Mouse (Mus musculus) midbrain, postnatal 0 days (tissue): ENCODE data around the gene Dhx34. TPM values are rescaled to one million over a fixed set of nuclear protein-coding genes. Genes with fewer than 3 reads are reported as not detected.

ENCODE experiments used
- ATAC-seq: fragments of 200-750 bp; cut with Nextera tagmentation; 2 replicates; pipeline ENCODE4 v1.8.0; 2017; ENCODE audit warnings: moderate number of reproducible peaks, mild to moderate bottlenecking, moderate TSS enrichment, moderate library complexity; ENCODE audit not compliant: low FRiP score
- DNase-seq: peaks from one replicate; pipeline ENCODE4 v3.0.0-alpha.2; 2015; ENCODE audit warnings: low spot score
- H3K27ac ChIP-seq: fragments of 300-500 bp; sonication (generic); 2 replicates; pipeline ENCODE4 v1.5.1; 2014; ENCODE audit warnings: low read depth, mild to moderate bottlenecking, low read length, mixed read lengths
- H3K27me3 ChIP-seq: fragments of 300-500 bp; sonication (generic); 2 replicates; pipeline ENCODE4 v1.6.1; 2014; ENCODE audit warnings: low read length, control low read depth, mixed read lengths; ENCODE audit not compliant: insufficient read depth
- H3K36me3 ChIP-seq: fragments of 300-500 bp; sonication (generic); 2 replicates; pipeline ENCODE4 v1.6.1; 2014; ENCODE audit warnings: low read length, control low read depth, mixed read lengths; ENCODE audit not compliant: insufficient read depth
- H3K4me1 ChIP-seq: fragments of 300-500 bp; sonication (generic); 2 replicates; pipeline ENCODE4 v1.6.1; 2014; ENCODE audit warnings: mild to moderate bottlenecking, control low read depth, antibody characterized with exemption, low read length, mixed read lengths; ENCODE audit not compliant: insufficient read depth
- H3K4me2 ChIP-seq: fragments of 300-500 bp; sonication (generic); 2 replicates; pipeline ENCODE4 v1.6.1; 2014; ENCODE audit warnings: low read depth, mild to moderate bottlenecking, low read length, mixed read lengths; ENCODE audit not compliant: poor library complexity, severe bottlenecking
- H3K4me3 ChIP-seq: fragments of 300-500 bp; sonication (generic); 2 replicates; pipeline ENCODE4 v1.5.1; 2014; ENCODE audit warnings: low read depth, mild to moderate bottlenecking, low read length, moderate library complexity
- H3K9ac ChIP-seq: fragments of 300-500 bp; sonication (generic); replicated peaks from 2 replicates; pipeline ENCODE4 v1.6.1; 2014; ENCODE audit warnings: mild to moderate bottlenecking, low read length, moderate library complexity, mixed read lengths; ENCODE audit not compliant: poor library complexity, severe bottlenecking
- H3K9me3 ChIP-seq: fragments of 300-500 bp; sonication (generic); 2 replicates; pipeline ENCODE4 v1.6.1; 2016; ENCODE audit warnings: low read length, control low read depth
- CTCF ChIP-seq: IDR thresholded peaks from 2 replicates; pipeline ENCODE4 v1.5.1; 2016; ENCODE audit warnings: antibody characterized with exemption, mild to moderate bottlenecking
- WGBS: fragments of 180-500 bp; shearing (Covaris S2); extraction: QIAGEN DNeasy Blood & Tissue Kit; methylation state at CpG from one replicate; pipeline ENCODE4 v1.1.7; 2014; 5-methylcytosine and 5-hydroxymethylcytosine counted together
- polyA plus RNA-seq: library from polyadenylated mRNA; unstranded; fragments of >200 nt; fragmentation: Nextera tagmentation; extraction: Ambion mirVana; gene quantifications from 2 replicates; pipeline ENCODE4 v1.2.1, GENCODE M21; 2015
- total RNA-seq: library from RNA; depleted of rRNA; stranded (reverse); fragments of >200 nt; gene quantifications from 2 replicates; pipeline ENCODE4 v1.2.3, GENCODE M21; 2014

Dhx34 gene
- total and polyA plus RNA-seq, 2 experiments from 2014 or later, result 9.3 to 18.3 TPM

GRCm38 (mm10) chr7:16172586-16173140, 49.2 kb downstream of the Dhx34 start:
- no peak overlapping the region; the same call in 1 of the 2 replicates for H3K9ac ChIP-seq
- H3K4me1 ChIP-seq, result peaks cover 7% of the 10 kb centered on the region; the same call in 1 of the 2 replicates
- H3K27ac ChIP-seq, result no peak overlapping the region
- no peak overlapping the region for H3K4me3 ChIP-seq
- no peak for TF ChIP-seq CTCF
- no peak for ATAC-seq
- H3K4me2 ChIP-seq, result no peak overlapping the region
- no peaks in the 10 kb centered on the region for H3K27me3 ChIP-seq
- no peak for DNase-seq
- no peaks in the 10 kb centered on the region for H3K9me3 ChIP-seq
- WGBS, result 50% methylated on average over 1 of the region's 1 CpGs
- H3K36me3 ChIP-seq, result peaks cover 1% of the 10 kb centered on the region; the same call in 1 of the 2 replicates

DNA sequence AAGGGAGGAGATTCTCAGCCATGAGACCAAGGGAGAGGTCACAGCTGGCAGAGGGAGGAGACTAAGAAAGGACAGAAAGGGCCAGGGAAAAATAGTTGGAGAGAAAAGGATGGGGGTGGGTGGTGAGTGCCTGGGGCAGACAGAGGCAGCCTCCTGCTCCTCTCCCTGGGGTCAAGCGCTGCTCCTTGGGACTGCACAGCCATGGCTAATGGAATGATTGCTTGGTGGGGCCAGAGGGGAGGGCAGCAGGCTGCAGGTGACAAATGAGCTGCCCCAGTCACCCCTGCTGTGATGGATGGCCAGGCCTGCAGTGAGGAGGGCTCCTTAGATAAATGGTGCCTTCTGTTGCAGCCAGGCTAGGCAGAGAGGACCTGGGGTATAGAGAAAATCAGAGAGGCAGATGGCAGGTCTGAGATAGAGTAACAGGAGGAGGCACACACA, 49.7 kb downstream of the Dhx34 start:
- Histone ChIP-seq H3K27ac (no peak overlapping the region), H3K4me1 (peaks cover 7% of the 10 kb centered on the region; the same call in 1 of the 2 replicates), H3K36me3 (no peaks in the 10 kb centered on the region), H3K9me3 (no peaks in the 10 kb centered on the region), H3K9ac (0 out of 2 replicates have a peak overlapping the region, but pooled peaks have one; percentile 24), H3K4me2 (no peak overlapping the region), H3K4me3 (no peak overlapping the region), H3K27me3 (no peaks in the 10 kb centered on the region)
- 13% methylated on average over 1 of the region's 1 CpGs for WGBS
- ATAC-seq (no peak), DNase-seq (peak; percentile 38)
- no peak for TF ChIP-seq CTCF

DNA sequence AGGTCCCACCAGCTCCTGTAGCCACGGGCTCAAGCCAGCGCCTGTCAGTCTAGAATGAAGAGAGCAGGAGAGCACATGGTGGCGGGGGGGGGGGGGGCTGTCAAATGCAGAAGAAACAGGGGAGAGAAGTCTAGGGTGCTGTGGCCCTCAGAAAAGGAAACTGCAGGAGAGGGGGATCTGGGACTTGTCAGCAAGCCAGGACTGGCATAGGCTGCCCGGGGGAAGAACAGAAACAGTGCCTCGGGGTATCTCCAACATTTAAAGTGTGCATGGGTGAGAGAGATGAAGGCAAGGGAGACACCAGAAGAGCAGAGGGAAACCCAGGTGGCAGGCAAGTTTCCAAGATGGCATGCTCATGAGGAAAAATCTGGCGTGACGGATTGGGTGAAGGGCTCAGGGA, 59.8 kb downstream of the Dhx34 start:
- WGBS, result 64% methylated on average over 7 of the region's 7 CpGs
- Histone ChIP-seq H3K4me1 (no peaks in the 10 kb centered on the region), H3K36me3 (no peaks in the 10 kb centered on the region), H3K4me2 (no peak overlapping the region), H3K27me3 (no peaks in the 10 kb centered on the region), H3K27ac (no peak overlapping the region), H3K4me3 (no peak overlapping the region), H3K9ac (no peak overlapping the region), H3K9me3 (no peaks in the 10 kb centered on the region)
- no peak for TF ChIP-seq CTCF
- no peak for DNase-seq
- ATAC-seq, result 0 out of 2 replicates have a peak, but pooled peaks have one; percentile 9

- no peak overlapping the region for H3K4me3 ChIP-seq
- no peaks in the 10 kb centered on the region for H3K27me3 ChIP-seq
- no peak for ATAC-seq
- no peak overlapping the region for H3K4me2 ChIP-seq
- no peak for DNase-seq
- no peaks in the 10 kb centered on the region for H3K36me3 ChIP-seq
- WGBS, result 88% methylated on average over 9 of the region's 9 CpGs
- TF ChIP-seq CTCF, result peak; percentile 19; the same call in 1 of the 2 replicates
- H3K9me3 ChIP-seq, result no peaks in the 10 kb centered on the region
- no peaks in the 10 kb centered on the region for H3K4me1 ChIP-seq
- no peak overlapping the region for H3K27ac ChIP-seq
- no peak overlapping the region for H3K9ac ChIP-seq
Measured at GRCm38 (mm10) chr7:16161302-16161701, 60.5 kb downstream of the Dhx34 start.

GRCm38 (mm10) chr7:16160702-16161101, 61.1 kb downstream of the Dhx34 start:
- no peak overlapping the region for H3K4me2 ChIP-seq
- TF ChIP-seq CTCF, result no peak
- no peaks in the 10 kb centered on the region for H3K9me3 ChIP-seq
- WGBS, result 81% methylated on average over 3 of the region's 3 CpGs
- DNase-seq (no peak), ATAC-seq (no peak)
- no peaks in the 10 kb centered on the region for H3K4me1 ChIP-seq
- H3K9ac ChIP-seq, result no peak overlapping the region
- H3K36me3 ChIP-seq, result no peaks in the 10 kb centered on the region
- no peak overlapping the region for H3K4me3 ChIP-seq
- H3K27me3 ChIP-seq, result no peaks in the 10 kb centered on the region
- H3K27ac ChIP-seq, result no peak overlapping the region

DNA sequence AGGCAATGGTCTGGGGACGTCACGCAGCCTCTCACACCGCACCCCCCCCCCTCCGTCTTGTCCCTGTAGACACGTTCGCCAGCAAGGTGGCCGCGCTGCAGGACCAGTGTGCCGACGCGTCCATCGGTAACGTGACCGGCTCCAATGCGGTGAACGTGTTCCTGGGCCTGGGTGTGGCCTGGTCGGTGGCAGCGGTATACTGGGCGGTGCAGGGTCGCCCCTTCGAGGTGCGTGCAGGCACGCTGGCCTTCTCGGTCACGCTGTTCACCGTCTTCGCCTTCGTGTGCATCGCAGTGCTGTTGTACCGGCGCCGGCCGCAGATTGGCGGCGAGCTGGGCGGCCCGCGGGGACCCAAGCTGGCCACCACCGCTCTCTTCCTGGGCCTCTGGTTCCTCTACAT, 63.1 kb downstream of the Dhx34 start:
- no peaks in the 10 kb centered on the region for H3K27me3 ChIP-seq
- no peak overlapping the region for H3K27ac ChIP-seq
- H3K4me3 ChIP-seq, result no peak overlapping the region
- TF ChIP-seq CTCF, result no peak
- 0 out of 2 replicates have a peak overlapping the region, but pooled peaks have one; percentile 36 for H3K9ac ChIP-seq
- no peaks in the 10 kb centered on the region for H3K4me1 ChIP-seq
- no peaks in the 10 kb centered on the region for H3K9me3 ChIP-seq
- DNase-seq, result no peak
- 17% methylated on average over 39 of the region's 39 CpGs for WGBS
- H3K4me2 ChIP-seq, result peak overlapping the region; percentile 31
- 0 out of 2 replicates have a peak, but pooled peaks have one; percentile 15 for ATAC-seq
- H3K36me3 ChIP-seq, result no peaks in the 10 kb centered on the region
